Mouse (Mus musculus) liver, embryonic 13.5 days (tissue): ENCODE data around the gene Lexm. TPM values are rescaled to one million over a fixed set of nuclear protein-coding genes. Genes with fewer than 3 reads are reported as not detected.
A peak's percentile ranks its signal among the peaks of the same experiment; 100 is the strongest.

Experiments
- ATAC-seq: fragments of 200-750 bp; cut with Nextera tagmentation; 2 replicates; pipeline ENCODE4 v1.8.0; 2017; ENCODE audit warnings: low read depth, mild to moderate bottlenecking, moderate number of reproducible peaks, moderate library complexity
- DNase-seq: peaks from one replicate; pipeline ENCODE4 v3.0.0; 2022
- H3K27ac ChIP-seq: fragments of 300-500 bp; sonication (generic); 2 replicates; pipeline ENCODE4 v1.5.1; 2015; ENCODE audit warnings: moderate library complexity, mild to moderate bottlenecking, inconsistent platforms
- H3K27me3 ChIP-seq: fragments of 300-500 bp; sonication (generic); 2 replicates; pipeline ENCODE4 v1.6.1; 2015; ENCODE audit warnings: mild to moderate bottlenecking, inconsistent platforms
- H3K36me3 ChIP-seq: fragments of 300-500 bp; sonication (generic); 2 replicates; pipeline ENCODE4 v1.6.1; 2015; ENCODE audit warnings: mild to moderate bottlenecking, inconsistent platforms
- H3K4me1 ChIP-seq: fragments of 300-500 bp; sonication (generic); replicated peaks from 2 replicates; pipeline ENCODE4 v1.6.1; 2015; ENCODE audit warnings: inconsistent platforms
- H3K4me2 ChIP-seq: fragments of 300-500 bp; sonication (generic); 2 replicates; pipeline ENCODE4 v1.6.1; 2015; ENCODE audit warnings: inconsistent platforms, mild to moderate bottlenecking, moderate library complexity
- H3K4me3 ChIP-seq: fragments of 300-500 bp; sonication (generic); replicated peaks from 2 replicates; pipeline ENCODE4 v1.5.1; 2015; ENCODE audit warnings: mild to moderate bottlenecking, inconsistent platforms
- H3K9ac ChIP-seq: fragments of 300-500 bp; sonication (generic); 2 replicates; pipeline ENCODE4 v1.6.1; 2015; ENCODE audit warnings: mild to moderate bottlenecking, inconsistent platforms
- H3K9me3 ChIP-seq: fragments of 300-500 bp; sonication (generic); replicated peaks from 2 replicates; pipeline ENCODE4 v1.6.1; 2016; ENCODE audit warnings: inconsistent platforms
- WGBS: fragments of 180-500 bp; shearing (Covaris S2); methylation state at CpG from one replicate; pipeline ENCODE4 v1.1.7; 2015; ENCODE audit not compliant: insufficient replicate concordance; 5-methylcytosine and 5-hydroxymethylcytosine counted together
- polyA plus RNA-seq: library from polyadenylated mRNA; unstranded; fragments of >200 nt; fragmentation: Nextera tagmentation; extraction: Ambion mirVana; gene quantifications from 2 replicates; pipeline ENCODE4 v1.2.1, GENCODE M21; 2015

The Lexm gene
- polyA plus RNA-seq, 1 experiment from 2014 or later = 0.30 TPM

DNA sequence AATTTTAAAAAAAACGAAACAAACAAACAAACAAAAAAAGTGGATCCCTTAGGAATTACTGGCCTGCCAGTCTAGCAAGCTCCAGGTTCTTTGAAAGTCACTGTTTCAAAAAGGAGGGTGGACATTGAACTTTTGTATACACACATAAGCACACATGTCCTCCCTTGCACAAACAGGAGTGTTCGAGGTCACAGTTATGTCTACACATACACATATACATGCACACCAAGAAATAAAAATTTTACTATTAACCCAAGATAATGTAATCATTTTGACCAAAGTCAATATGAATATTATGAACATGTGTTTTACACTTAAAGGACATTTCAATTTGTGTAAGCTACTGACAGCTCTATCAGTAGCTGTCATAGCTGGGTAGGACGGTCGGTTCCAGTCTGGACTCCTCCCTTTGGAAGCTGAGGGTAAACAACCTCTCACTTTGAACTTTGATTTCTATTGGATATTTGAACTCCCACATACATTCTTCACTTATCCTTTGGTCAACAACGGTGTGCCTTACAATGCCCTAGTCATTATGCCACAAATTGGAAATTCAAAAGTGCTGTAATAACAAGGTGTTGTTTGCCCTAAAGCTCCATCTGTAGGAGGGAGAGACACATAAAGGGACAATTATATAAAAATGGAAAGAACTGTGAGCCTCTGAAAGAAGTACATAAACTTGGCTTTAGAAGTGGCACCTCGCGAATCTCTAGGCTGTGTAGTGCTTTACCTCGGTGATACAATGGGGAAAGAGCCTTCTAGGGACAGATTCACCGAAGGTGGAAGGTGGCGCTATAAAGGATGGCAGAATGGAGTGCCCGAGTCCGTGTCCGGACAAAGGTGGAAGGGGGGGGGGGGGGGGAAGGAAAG is 57.5 kb downstream of the Lexm start:
- no peak for DNase-seq
- Histone ChIP-seq H3K4me3 (peak overlapping the region; percentile 87), H3K9ac (peak overlapping the region; percentile 89), H3K36me3 (peaks cover 15% of the 10 kb centered on the region), H3K27me3 (no peaks in the 10 kb centered on the region), H3K4me1 (peaks cover 52% of the 10 kb centered on the region), H3K4me2 (peak overlapping the region; percentile 98), H3K27ac (peak overlapping the region; percentile 81), H3K9me3 (no peaks in the 10 kb centered on the region)
- no peak for ATAC-seq
- WGBS = 28% methylated on average over 13 of the region's 13 CpGs

- Histone ChIP-seq H3K4me2 (no peak overlapping the region), H3K4me1 (peaks cover 36% of the 10 kb centered on the region), H3K9ac (no peak overlapping the region), H3K9me3 (no peaks in the 10 kb centered on the region), H3K27me3 (no peaks in the 10 kb centered on the region), H3K4me3 (no peak overlapping the region), H3K36me3 (no peaks in the 10 kb centered on the region; the same call in 1 of the 2 replicates), H3K27ac (no peak overlapping the region)
- no peak for ATAC-seq
- WGBS = no CpG with 5 or more reads among the region's 1 CpGs
- DNase-seq = no peak
Measured at GRCm38 (mm10) chr4:106557978-106558377, 59.1 kb downstream of the Lexm start.

DNA sequence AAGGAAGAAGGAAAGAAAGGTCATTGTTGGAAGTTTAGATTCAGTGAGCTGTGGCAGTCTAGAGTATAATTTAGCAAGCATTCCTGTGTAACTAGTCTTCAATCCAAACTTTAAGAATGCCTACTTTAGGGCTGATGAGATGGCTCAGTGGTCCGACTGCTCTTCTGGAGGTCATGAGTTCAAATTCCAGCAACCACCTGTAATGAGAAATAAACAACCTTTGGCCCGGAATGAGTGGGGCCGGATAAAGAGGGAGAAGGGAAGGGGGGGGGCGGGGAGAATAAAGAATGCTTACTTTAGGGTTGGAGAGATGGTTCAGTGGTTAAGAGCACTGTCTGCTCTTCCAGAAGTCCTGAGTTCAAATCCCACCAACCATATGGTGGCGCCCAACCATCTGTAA is 59.8 kb downstream of the Lexm start:
- whole genome bisulfite sequencing = 71% methylated on average over 5 of the region's 5 CpGs
- DNase-seq = no peak
- no peak for ATAC-seq

DNA sequence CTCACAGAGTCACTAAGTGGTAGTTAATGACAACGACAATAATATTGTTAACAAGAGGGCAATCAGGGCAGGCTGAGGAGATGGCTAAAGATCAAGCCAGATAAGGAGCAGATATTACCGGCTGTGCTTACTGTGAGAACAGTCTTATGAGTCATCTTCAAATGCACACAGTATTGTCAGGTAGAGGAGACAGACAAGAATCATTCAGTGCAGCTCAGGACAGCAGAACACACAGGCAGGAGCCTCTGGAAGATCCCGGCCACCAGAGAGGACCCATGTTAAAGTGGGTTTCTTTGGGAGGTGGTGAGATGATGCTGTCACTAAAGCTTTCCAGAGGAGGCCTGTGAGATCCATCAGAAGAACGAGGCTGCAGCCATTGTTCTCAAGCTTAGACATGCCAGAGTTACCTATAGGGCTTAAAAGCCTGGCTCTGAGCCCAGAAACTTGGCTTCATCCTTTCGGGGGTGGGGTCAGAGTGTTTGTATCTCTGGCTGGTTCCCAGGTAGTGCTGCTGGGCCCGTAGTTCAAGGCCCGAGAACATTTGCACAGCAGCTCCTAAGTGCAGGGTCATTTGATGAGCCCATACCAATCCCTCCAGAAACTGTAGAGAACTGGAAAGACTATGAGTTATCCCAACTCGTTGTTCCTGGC is 66.4 kb downstream of the Lexm start:
- Histone ChIP-seq H3K36me3 (no peaks in the 10 kb centered on the region), H3K9ac (no peak overlapping the region), H3K9me3 (no peaks in the 10 kb centered on the region), H3K27me3 (no peaks in the 10 kb centered on the region), H3K4me3 (no peak overlapping the region), H3K4me1 (peaks cover 3% of the 10 kb centered on the region), H3K27ac (no peak overlapping the region), H3K4me2 (no peak overlapping the region)
- ATAC-seq = no peak
- DNase-seq = no peak
- 58% methylated on average over 8 of the region's 8 CpGs for WGBS

More for the DNA sequence above, 59.8 kb downstream of the Lexm start:
- peaks cover 28% of the 10 kb centered on the region for H3K4me1 ChIP-seq
- H3K27ac ChIP-seq = no peak overlapping the region
- H3K27me3 ChIP-seq = no peaks in the 10 kb centered on the region
- no peak overlapping the region for H3K4me3 ChIP-seq
- H3K9ac ChIP-seq = no peak overlapping the region
- no peak overlapping the region for H3K4me2 ChIP-seq
- no peaks in the 10 kb centered on the region for H3K36me3 ChIP-seq
- H3K9me3 ChIP-seq = no peaks in the 10 kb centered on the region

DNA sequence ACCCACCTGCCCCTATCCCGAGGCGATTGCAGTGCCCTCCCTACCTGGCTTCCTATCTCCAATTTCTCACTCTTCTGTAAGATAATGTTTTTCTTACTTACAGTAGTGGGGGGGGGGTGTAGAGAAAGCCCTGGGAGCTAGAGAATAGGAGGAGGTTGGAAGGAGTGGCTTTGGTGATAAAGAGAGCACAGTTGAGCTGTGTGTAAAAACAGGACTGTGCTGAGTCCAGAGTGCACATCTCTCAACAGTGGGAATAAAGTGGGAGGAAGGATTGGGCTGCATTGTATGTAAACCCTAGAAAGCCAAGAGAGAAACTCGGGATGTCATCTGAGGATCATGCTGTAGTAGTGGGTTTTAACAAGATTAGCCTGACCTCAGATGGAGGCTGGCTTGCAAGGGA is 68.9 kb downstream of the Lexm start:
- no peak overlapping the region for H3K27ac ChIP-seq
- no peak overlapping the region for H3K4me2 ChIP-seq
- H3K9ac ChIP-seq = no peak overlapping the region
- WGBS = 59% methylated on average over 3 of the region's 3 CpGs
- H3K4me1 ChIP-seq = peaks cover 3% of the 10 kb centered on the region
- no peaks in the 10 kb centered on the region for H3K9me3 ChIP-seq
- DNase-seq (no peak), ATAC-seq (no peak)
- H3K4me3 ChIP-seq = no peak overlapping the region
- no peaks in the 10 kb centered on the region; the same call in 1 of the 2 replicates for H3K27me3 ChIP-seq
- no peaks in the 10 kb centered on the region for H3K36me3 ChIP-seq

DNA sequence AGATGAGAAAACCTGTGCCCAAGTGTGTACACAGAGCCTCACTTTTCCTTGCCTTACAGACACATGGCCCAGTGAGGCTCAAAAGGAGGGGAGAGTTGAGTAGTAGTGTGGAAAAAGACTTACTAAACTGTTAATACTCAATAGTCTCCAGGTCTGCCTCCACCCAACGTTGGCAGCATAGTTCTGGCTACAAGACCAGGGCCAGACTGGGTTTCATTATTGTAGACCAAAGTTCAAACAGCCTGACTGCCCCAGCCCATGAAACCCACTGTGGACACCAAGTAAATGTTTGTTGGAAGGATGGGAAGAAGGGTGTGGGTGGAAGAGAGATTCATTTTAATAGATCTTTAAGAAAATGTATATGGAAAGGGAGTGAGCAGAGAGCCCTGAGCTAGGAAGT is 70.1 kb downstream of the Lexm start:
- H3K4me1 ChIP-seq = peaks cover 3% of the 10 kb centered on the region
- H3K4me2 ChIP-seq = no peak overlapping the region
- no peak overlapping the region for H3K27ac ChIP-seq
- no peaks in the 10 kb centered on the region for H3K9me3 ChIP-seq
- H3K4me3 ChIP-seq = no peak overlapping the region
- WGBS = 45% methylated on average over 1 of the region's 1 CpGs
- no peak for ATAC-seq
- H3K9ac ChIP-seq = no peak overlapping the region
- H3K36me3 ChIP-seq = no peaks in the 10 kb centered on the region
- no peaks in the 10 kb centered on the region; the same call in 1 of the 2 replicates for H3K27me3 ChIP-seq
- no peak for DNase-seq

DNA sequence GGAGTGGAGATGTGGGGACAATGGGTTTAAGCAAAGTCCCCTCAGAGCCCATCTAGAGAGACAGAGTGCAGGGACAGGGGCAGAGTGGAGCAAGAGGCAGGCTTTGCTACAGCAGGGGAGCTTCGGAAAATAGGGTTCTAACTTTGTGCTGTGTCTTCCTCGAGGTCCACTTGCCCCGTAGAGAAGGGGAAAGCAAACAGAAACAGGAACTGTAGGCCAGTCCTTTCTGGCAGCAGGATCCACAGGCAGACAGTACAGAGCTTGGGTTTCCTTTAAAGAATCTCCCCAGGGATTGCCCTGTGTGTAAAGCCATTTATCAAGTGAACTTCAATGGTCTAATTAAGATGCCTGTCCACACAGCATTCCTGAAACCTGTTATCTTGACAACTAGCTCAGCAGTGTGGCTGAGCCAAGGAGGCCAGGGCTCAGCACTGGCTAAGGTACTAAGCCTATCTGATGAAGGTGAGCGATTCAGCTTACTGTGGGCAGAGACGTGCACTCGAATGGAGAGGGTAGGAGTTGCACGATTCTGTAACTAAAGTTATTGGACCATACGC is 71.1 kb downstream of the Lexm start:
- H3K9ac ChIP-seq = no peak overlapping the region
- H3K27me3 ChIP-seq = no peaks in the 10 kb centered on the region; the same call in 1 of the 2 replicates
- H3K36me3 ChIP-seq = no peaks in the 10 kb centered on the region
- ATAC-seq = no peak
- H3K4me2 ChIP-seq = no peak overlapping the region
- peaks cover 3% of the 10 kb centered on the region for H3K4me1 ChIP-seq
- DNase-seq = no peak
- H3K4me3 ChIP-seq = no peak overlapping the region
- H3K27ac ChIP-seq = no peak overlapping the region
- 52% methylated on average over 8 of the region's 8 CpGs for WGBS
- H3K9me3 ChIP-seq = no peaks in the 10 kb centered on the region

DNA sequence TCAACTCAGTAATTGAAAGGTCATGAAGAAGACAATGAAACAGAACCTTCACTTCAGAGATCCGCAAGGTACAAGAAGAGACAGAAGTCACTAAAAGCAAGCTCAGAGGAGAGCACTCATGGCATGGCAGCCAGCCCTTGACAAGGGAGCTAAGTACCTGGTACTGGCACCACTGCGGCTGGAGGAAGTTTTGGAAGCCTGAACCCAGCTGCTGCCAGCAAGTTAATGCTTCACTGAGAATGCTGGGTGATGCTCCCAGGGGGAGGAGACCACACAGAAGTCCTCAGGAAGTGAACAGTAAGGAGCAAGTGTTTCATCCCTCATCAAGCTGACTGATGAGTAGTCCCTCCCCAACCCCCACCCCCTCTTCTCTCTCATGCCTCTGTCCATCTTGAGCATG is 74.8 kb downstream of the Lexm start:
- ATAC-seq (no peak), DNase-seq (no peak)
- Histone ChIP-seq H3K4me3 (no peak overlapping the region), H3K9ac (no peak overlapping the region), H3K36me3 (no peaks in the 10 kb centered on the region), H3K9me3 (no peaks in the 10 kb centered on the region), H3K4me1 (no peaks in the 10 kb centered on the region; the same call in 1 of the 2 replicates), H3K27me3 (no peaks in the 10 kb centered on the region; the same call in 1 of the 2 replicates), H3K27ac (no peak overlapping the region), H3K4me2 (no peak overlapping the region)
- 67% methylated on average over 2 of the region's 2 CpGs for WGBS

DNA sequence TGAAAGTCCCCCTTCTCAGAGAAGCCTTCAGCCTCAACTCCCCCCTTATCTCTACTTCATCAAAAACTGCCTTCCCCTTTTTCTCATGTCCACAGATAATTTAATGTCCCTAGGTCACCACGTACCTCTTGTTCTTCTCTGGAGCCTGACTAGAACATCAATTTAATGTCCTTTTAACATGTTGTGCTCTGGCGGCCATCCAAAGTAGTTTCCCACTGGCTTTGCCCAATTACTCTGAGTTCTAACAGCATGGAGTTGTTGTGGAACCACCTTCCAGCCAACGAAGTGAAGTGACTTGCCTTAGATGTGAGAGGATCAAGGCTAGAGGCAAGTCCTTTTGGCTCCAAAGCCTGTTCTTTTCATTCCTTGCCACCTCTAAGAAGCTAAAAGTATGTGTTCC is 75.5 kb downstream of the Lexm start:
- Histone ChIP-seq H3K36me3 (no peaks in the 10 kb centered on the region), H3K9me3 (no peaks in the 10 kb centered on the region), H3K4me1 (no peaks in the 10 kb centered on the region), H3K27ac (no peak overlapping the region), H3K4me2 (no peak overlapping the region), H3K27me3 (no peaks in the 10 kb centered on the region; the same call in 1 of the 2 replicates), H3K4me3 (no peak overlapping the region), H3K9ac (no peak overlapping the region)
- WGBS = 28% methylated on average over 3 of the region's 3 CpGs
- no peak for DNase-seq
- ATAC-seq = no peak
